Mouse (Mus musculus) gastrocnemius, adult 2 months (tissue): Measurements from ENCODE around the gene Bcl10. TPM values are rescaled to one million over a fixed set of nuclear protein-coding genes. Genes with fewer than 3 reads are reported as not detected.
"Not testable (repeated sequence)": the region's sequence is repeated elsewhere in the genome, so short reads cannot be mapped to it uniquely, and the experiment has no call there.

ENCODE experiments used
- DNase-seq: peaks from one replicate; pipeline ENCODE4 v3.0.0; 2022
- H3K27ac ChIP-seq: fragments of 200-600 bp; 2 replicates; pipeline ENCODE4 v1.8.1; 2022; ENCODE audit warnings: mild to moderate bottlenecking
- H3K4me3 ChIP-seq: fragments of 200-600 bp; 2 replicates; pipeline ENCODE4 v1.8.1; 2022; ENCODE audit warnings: mild to moderate bottlenecking, moderate library complexity
- CTCF ChIP-seq: fragments of 200-600 bp; IDR thresholded peaks from 2 replicates; pipeline ENCODE4 v1.8.1; 2022; ENCODE audit warnings: antibody characterized with exemption, mild to moderate bottlenecking, moderate library complexity
- intact Hi-C: fragments of 180-260 bp; cut with DNase I; formaldehyde crosslinking; loops from one replicate; pipeline ENCODE4 v1.15.1; 2025
- long read RNA-seq, 2 experiments: library from polyadenylated mRNA; stranded (forward); transcript quantifications; one replicate each; pipeline ENCODE4 v2.0.0; 2021
- total RNA-seq, 2 experiments: library from RNA; stranded (reverse); gene quantifications; 2 replicates each; pipeline ENCODE4 v1.2.3; 2021

Gene Bcl10
- 1 to 10 TPM; 9.6 to 9.8 TPM for total RNA-seq
- long read RNA-seq, experiment 1, transcript Bcl10-201 (3 exons, 1,949 nt), result major isoform, 20 of 22 reads
- long read RNA-seq, experiment 1, partial matches to known transcripts, result 1 of 22 reads
- long read RNA-seq, experiment 1, other reads (novel, unspliced or antisense), result 1 of 22 reads
- long read RNA-seq, experiment 2, transcript Bcl10-201 (3 exons, 1,949 nt), result major isoform, 20 of 20 reads
- long read RNA-seq, experiment 2, partial matches to known transcripts, result 0 of 20 reads
- long read RNA-seq, experiment 2, other reads (novel, unspliced or antisense), result 0 of 20 reads

DNA sequence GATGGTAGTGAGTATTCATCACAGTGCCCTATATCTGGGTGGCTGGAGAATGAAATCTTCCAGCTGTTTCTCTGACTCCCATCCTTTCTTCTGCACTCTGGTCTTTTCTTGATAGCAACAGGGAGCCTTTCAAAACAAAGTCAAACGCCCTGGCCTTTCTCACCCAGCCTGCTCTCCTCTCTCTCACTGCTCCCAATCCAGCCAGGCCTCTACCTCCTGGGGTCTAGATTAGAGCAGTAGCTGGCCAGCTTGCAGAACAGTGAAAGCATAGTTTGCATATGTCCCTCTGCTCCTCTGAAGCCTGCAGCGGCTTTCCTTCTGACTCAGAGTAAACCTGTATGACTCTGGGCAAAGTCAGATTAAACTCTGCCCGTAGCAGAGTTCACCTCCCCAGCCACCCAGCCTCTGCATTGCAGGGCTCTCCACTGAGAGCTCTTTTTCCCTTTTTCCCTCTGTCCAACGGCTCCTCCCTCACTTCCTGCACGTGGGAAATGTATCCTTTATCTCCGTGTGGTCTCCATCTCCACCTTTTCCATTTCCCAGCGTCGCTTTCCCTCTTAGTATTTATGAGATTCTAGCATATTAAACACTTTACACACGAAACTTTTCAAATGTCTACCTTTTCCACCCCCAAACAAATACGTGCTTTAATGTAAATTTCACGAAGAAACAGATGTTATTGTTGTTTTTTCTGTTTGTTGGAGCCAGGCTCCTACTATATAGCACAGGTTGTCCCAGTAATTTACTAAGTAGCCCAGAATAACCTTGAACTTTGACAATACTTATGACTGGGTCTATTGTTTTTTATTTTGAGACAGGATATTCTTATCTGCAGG is at the start of gene Bcl10:
Gene Bcl10 (plus strand): TSS at position 786 of the 836 bp plus-strand sequence.
- H3K27ac ChIP-seq, result peak within 1 kb of the TSS; percentile 89
- no peak for TF ChIP-seq CTCF
- no peak for DNase-seq
- H3K4me3 ChIP-seq, result peak within 1 kb of the TSS; percentile 72
- intact Hi-C loops, result no loop called here

DNA sequence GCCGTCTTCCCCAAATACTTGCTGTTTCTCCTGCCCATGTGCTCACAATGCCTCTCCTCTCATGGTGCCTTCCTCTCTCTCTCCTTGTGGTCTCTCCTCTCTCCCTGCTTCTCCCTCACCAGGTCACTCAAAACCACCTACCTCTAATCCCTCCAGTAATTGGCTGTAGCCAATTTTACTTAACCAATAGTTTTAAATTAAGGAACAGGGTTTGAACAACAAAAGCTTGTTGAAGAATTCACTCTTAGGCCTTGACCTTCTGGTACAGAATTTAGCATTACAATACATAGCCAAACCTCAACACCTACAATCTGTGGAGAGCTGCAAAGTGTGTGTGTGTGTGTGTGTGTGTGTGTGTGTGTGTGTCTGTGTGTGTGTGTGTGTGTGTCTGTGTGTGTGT is 49.3 kb upstream of the Bcl10 start:
- TF ChIP-seq CTCF, result no peak
- H3K4me3 ChIP-seq, result no peak overlapping the region
- DNase-seq, result no peak
- peak overlapping the region; percentile 86 for H3K27ac ChIP-seq
- intact Hi-C loops, result no loop called here

DNA sequence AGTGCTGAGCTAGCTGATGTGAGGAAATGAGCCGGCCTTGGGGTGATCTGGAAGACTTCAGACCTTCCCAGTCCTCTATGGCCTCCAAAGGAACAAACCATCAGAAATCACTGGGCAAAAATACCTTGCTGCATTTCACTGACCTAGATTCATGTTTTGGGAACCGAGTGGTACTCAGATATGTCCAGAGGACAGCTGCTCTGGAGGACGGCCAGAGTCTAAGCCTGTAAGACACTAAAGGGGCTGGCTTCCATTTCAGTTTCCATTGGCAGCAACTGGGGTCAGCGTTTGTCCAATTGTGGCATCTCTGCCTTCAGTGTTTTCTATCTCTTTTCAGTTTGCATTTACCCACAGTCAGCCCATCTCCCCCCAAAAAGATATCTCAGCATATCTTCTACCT is 48.5 kb upstream of the Bcl10 start:
- intact Hi-C loops, result no loop called here
- no peak for TF ChIP-seq CTCF
- peak; percentile 86 for DNase-seq
- H3K4me3 ChIP-seq, result no peak overlapping the region
- peak overlapping the region; percentile 85 for H3K27ac ChIP-seq

- DNase-seq, result no peak
- no peak for TF ChIP-seq CTCF
- H3K4me3 ChIP-seq, result no peak overlapping the region
- intact Hi-C loops, result no loop called here
- H3K27ac ChIP-seq, result no peak overlapping the region
These were observed 46.5 kb upstream of the Bcl10 start for GRCm38 (mm10) chr3:145876120-145876519.

DNA sequence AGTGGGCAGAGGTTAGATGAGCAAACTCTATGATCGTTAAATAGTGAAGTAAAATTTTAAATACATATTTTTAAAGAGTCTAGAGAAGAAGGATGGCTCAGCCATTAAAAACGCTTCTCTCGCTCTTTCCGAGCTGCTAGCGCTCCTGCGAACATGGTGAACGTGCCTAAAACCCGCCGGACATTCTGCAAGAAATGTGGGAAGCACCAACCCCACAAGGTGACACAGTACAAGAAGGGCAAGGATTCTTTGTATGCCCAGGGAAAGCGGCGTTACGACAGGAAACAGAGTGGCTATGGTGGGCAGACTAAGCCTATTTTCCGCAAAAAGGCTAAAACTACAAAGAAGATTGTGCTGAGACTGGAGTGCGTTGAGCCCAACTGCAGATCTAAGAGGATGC is 43.7 kb upstream of the Bcl10 start:
- intact Hi-C loops, H3K27ac ChIP-seq, H3K4me3 ChIP-seq, DNase-seq: not testable (repeated sequence)

DNA sequence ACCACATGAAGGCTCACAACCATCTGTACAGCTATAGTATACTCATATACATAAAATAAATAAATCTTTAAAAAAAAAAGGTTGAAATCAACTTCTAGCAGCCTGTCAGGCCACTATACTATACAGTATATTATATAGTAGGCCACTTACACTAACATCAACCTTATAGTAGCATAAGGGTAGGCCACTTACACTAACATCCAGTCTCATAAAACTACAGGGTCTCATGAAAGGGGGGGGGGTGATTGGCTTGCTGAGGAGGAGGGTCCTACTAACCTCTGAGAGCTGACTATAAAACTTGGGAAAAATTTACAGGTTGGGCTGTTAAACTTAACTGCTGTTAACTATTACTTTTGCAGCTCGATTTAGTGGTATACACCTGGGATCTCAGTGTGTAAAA is 42.3 kb upstream of the Bcl10 start:
- DNase-seq, result no peak
- intact Hi-C loops, result no loop called here
- Histone ChIP-seq H3K4me3 (no peak overlapping the region), H3K27ac (no peak overlapping the region)
- TF ChIP-seq CTCF, result no peak

DNA sequence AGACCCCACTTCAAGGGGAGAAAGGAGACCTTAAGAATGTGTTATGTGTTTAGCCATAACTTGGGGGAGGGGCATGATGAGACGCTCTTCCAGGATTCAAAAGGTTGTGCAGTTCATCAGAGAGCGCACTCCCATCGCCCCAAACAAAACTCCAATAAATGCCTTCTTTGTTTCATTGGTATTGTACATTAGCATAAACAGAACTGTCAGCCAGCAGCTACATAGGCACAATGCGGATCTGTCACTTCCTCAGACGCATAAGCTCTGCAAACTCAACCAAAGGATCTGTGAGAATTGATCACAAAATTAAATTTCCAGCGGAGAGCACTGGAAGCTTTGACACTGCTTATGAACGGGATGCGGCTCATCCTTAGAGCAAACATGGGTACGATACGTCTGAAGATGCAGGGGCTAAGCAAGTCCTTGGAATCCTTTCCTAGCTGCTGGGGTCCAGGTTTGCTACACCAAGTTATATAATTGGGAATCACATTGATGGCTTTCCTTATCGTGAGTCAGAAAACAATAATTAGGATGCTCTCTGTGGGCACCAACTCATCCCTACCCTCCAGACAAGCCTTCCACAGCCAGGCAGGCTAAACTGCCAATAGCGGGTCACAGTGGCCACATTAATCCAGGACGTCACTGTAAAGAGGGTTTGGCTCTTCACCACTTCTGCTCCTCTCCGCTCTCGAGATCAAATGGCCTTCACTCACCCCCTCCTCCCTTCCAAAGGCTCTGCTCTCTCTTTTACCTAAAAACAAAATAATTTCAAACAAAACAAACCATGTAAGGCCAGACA is 40.3 kb upstream of the Bcl10 start:
- no peak for TF ChIP-seq CTCF
- no peak overlapping the region for H3K4me3 ChIP-seq
- H3K27ac ChIP-seq, result no peak overlapping the region
- no peak for DNase-seq
- intact Hi-C loops, result no loop called here

GRCm38 (mm10) chr3:145883233-145883632 is 39.4 kb upstream of the Bcl10 start:
- intact Hi-C loops, result no loop called here
- no peak for DNase-seq
- H3K4me3 ChIP-seq, result no peak overlapping the region
- TF ChIP-seq CTCF, result no peak
- H3K27ac ChIP-seq, result no peak overlapping the region

DNA sequence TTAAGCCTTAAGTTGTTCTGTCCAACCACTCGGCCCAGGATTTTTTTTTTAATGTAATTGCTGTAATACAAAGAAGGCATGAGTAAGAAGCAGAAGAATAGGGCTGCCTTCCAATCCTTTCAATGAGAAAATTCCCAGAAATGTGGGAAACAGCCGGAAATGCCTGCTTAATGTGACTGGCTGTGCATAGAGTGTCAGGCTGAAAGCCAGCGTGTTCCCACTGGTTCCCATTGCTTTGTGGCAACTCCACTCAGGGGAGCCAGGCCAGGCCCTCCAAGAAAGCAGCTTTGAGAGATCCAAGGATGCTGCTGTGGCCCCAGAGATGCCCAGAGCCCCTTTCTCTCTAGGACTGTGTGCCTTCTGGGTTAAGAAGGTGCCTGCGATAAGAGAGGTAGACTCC is 37.2 kb upstream of the Bcl10 start:
- intact Hi-C loops, result no loop called here
- peak overlapping the region; percentile 70 for H3K27ac ChIP-seq
- no peak overlapping the region for H3K4me3 ChIP-seq
- no peak for TF ChIP-seq CTCF
- DNase-seq, result no peak

- H3K4me3 ChIP-seq, result no peak overlapping the region
- intact Hi-C loops, result no loop called here
- TF ChIP-seq CTCF, result no peak
- no peak for DNase-seq
- peak overlapping the region; percentile 70 for H3K27ac ChIP-seq
These were observed 36.6 kb upstream of the Bcl10 start for GRCm38 (mm10) chr3:145885851-145886464.

GRCm38 (mm10) chr3:145887430-145887971 is 35.1 kb upstream of the Bcl10 start:
- no peak overlapping the region for H3K27ac ChIP-seq
- DNase-seq, result no peak
- intact Hi-C loops, result no loop called here
- H3K4me3 ChIP-seq, result no peak overlapping the region
- TF ChIP-seq CTCF, result no peak
